Mouse (Mus musculus): ENCODE measurements around the gene 4930433I11Rik.
A peak's percentile ranks its signal among the peaks of the same experiment; 100 is the strongest.

DNA sequence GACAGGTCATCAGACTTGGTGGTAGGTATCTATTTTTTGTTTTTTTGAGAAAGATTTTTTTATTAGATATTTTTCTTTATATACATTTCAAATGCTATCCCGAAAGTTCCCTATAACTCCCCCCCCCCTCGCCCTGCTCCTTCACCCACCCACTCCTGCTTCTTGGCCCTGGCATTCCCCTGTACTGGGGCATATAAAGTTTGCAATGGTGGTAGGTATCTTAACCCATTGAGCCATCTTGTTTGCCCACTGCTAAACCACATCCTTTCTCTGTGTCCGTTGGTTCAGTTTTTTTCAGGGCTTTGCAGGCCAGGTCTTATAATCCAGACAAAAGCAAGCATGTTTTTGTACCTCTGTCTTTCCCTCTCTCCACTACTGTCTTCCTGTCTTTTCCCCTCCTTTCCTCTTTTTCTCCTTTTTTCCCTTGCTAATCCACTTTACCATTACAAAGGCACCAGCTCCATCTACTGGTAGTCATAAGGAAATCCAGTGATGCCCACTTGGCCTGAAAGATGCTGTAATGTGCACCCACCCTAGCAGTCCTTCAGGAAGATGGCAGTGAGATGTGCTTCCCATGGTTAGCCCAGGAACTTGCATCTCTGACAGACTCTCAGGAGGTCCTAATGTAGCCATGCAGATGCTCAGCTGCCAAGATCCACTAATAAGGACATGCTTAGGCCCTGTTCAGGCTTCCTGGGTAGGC lies 45.0 kb upstream of the 4930433I11Rik start:
- no peak for TF ChIP-seq POLR2A (IDR thresholded peaks at IDR 0.05; ENCODE audit: extremely low read depth, insufficient read depth, low read length)
- TF ChIP-seq CTCF (IDR thresholded peaks at IDR 0.05; ENCODE audit: extremely low read depth, insufficient read depth, low read length) = peak; percentile 64
